Mouse (Mus musculus) intestine, embryonic 16.5 days (tissue): ENCODE results near the gene Gm10097. TPM values are rescaled to one million over a fixed set of nuclear protein-coding genes. Genes with fewer than 3 reads are reported as not detected.

Experiments
- ATAC-seq: fragments of 200-750 bp; cut with Nextera tagmentation; 2 replicates; pipeline ENCODE4 v1.8.0; 2017; ENCODE audit warnings: moderate TSS enrichment, moderate library complexity
- H3K27ac ChIP-seq: fragments of 300-500 bp; sonication (generic); 2 replicates; pipeline ENCODE4 v1.5.1; 2014; ENCODE audit warnings: mild to moderate bottlenecking, low read length
- H3K27me3 ChIP-seq: fragments of 300-500 bp; sonication (generic); replicated peaks from 2 replicates; pipeline ENCODE4 v1.6.1; 2014; ENCODE audit warnings: low read length, control low read depth, mixed read lengths; ENCODE audit not compliant: control insufficient read depth, insufficient read depth
- H3K36me3 ChIP-seq: fragments of 300-500 bp; sonication (generic); 2 replicates; pipeline ENCODE4 v1.6.1; 2014; ENCODE audit warnings: low read length, control low read depth; ENCODE audit not compliant: control insufficient read depth, insufficient read depth
- H3K4me1 ChIP-seq: fragments of 300-500 bp; sonication (generic); 2 replicates; pipeline ENCODE4 v1.6.1; 2014; ENCODE audit warnings: low read length, control low read depth, mixed read lengths; ENCODE audit not compliant: control insufficient read depth, insufficient read depth
- H3K4me2 ChIP-seq: fragments of 300-500 bp; sonication (generic); 2 replicates; pipeline ENCODE4 v1.6.1; 2014; ENCODE audit warnings: low read depth, low read length, control low read depth
- H3K4me3 ChIP-seq: fragments of 300-500 bp; sonication (generic); 2 replicates; pipeline ENCODE4 v1.5.1; 2014; ENCODE audit warnings: mild to moderate bottlenecking, low read length
- H3K9ac ChIP-seq: fragments of 300-500 bp; sonication (generic); 2 replicates; pipeline ENCODE4 v1.6.1; 2014; ENCODE audit warnings: low read depth, low read length
- H3K9me3 ChIP-seq: fragments of 300-500 bp; sonication (generic); 2 replicates; pipeline ENCODE4 v1.6.1; 2016; ENCODE audit warnings: low read length, control low read depth; ENCODE audit not compliant: control insufficient read depth
- WGBS: fragments of 180-500 bp; shearing (Covaris S2); extraction: QIAGEN DNeasy Blood & Tissue Kit; methylation state at CpG from one replicate; pipeline ENCODE4 v1.1.7; 2014; 5-methylcytosine and 5-hydroxymethylcytosine counted together
- polyA plus RNA-seq: library from polyadenylated mRNA; unstranded; fragments of >200 nt; fragmentation: Nextera tagmentation; extraction: Ambion mirVana; gene quantifications from 2 replicates; pipeline ENCODE4 v1.2.1, GENCODE M21; 2015

Gm10097 gene
- polyA plus RNA-seq, 1 experiment from 2014 or later: 0.09 TPM

- Histone ChIP-seq H3K4me3 (no peak overlapping the region), H3K4me1 (no peaks in the 10 kb centered on the region), H3K27me3 (no peaks in the 10 kb centered on the region), H3K9ac (no peak overlapping the region), H3K9me3 (no peaks in the 10 kb centered on the region), H3K36me3 (no peaks in the 10 kb centered on the region), H3K27ac (no peak overlapping the region), H3K4me2 (no peak overlapping the region)
- ATAC-seq: no peak
- WGBS: 75% methylated on average over 8 of the region's 8 CpGs
These were observed 3.1 kb downstream of the Gm10097 start for GRCm38 (mm10) chr10:5072054-5072453.

GRCm38 (mm10) chr10:5075724-5076123 lies 6.7 kb downstream of the Gm10097 start:
- H3K27me3 ChIP-seq: no peaks in the 10 kb centered on the region
- H3K9me3 ChIP-seq: no peaks in the 10 kb centered on the region
- WGBS: 95% methylated on average over 7 of the region's 7 CpGs
- no peaks in the 10 kb centered on the region for H3K36me3 ChIP-seq
- no peaks in the 10 kb centered on the region for H3K4me1 ChIP-seq
- no peak overlapping the region for H3K4me2 ChIP-seq
- no peak overlapping the region for H3K9ac ChIP-seq
- no peak for ATAC-seq
- no peak overlapping the region for H3K4me3 ChIP-seq
- no peak overlapping the region for H3K27ac ChIP-seq

GRCm38 (mm10) chr10:5079945-5080468 lies 11.0 kb downstream of the Gm10097 start:
- H3K9ac ChIP-seq: no peak overlapping the region
- H3K27me3 ChIP-seq: no peaks in the 10 kb centered on the region
- 53% methylated on average over 9 of the region's 9 CpGs for WGBS
- no peaks in the 10 kb centered on the region for H3K36me3 ChIP-seq
- peak; percentile 67 for ATAC-seq
- no peaks in the 10 kb centered on the region for H3K4me1 ChIP-seq
- no peak overlapping the region for H3K4me2 ChIP-seq
- H3K27ac ChIP-seq: peak overlapping the region; percentile 61
- H3K4me3 ChIP-seq: no peak overlapping the region
- H3K9me3 ChIP-seq: no peaks in the 10 kb centered on the region

- Histone ChIP-seq H3K27ac (no peak overlapping the region), H3K9ac (no peak overlapping the region)
- 89% methylated on average over 6 of the region's 6 CpGs for WGBS
These were observed 14.7 kb downstream of the Gm10097 start for GRCm38 (mm10) chr10:5083716-5084115.

GRCm38 (mm10) chr10:5085792-5086191 lies 16.8 kb downstream of the Gm10097 start:
- 76% methylated on average over 5 of the region's 5 CpGs for WGBS

More at GRCm38 (mm10) chr10:5083716-5084115, 14.7 kb downstream of the Gm10097 start:
- H3K4me1 ChIP-seq: no peaks in the 10 kb centered on the region
- H3K36me3 ChIP-seq: no peaks in the 10 kb centered on the region
- H3K4me2 ChIP-seq: no peak overlapping the region
- H3K9me3 ChIP-seq: no peaks in the 10 kb centered on the region
- H3K4me3 ChIP-seq: no peak overlapping the region
- no peaks in the 10 kb centered on the region for H3K27me3 ChIP-seq
- no peak for ATAC-seq

GRCm38 (mm10) chr10:5086329-5086728 lies 17.3 kb downstream of the Gm10097 start:
- ATAC-seq: no peak
- Histone ChIP-seq H3K4me3 (no peak overlapping the region), H3K9me3 (no peaks in the 10 kb centered on the region), H3K27me3 (no peaks in the 10 kb centered on the region), H3K4me2 (no peak overlapping the region), H3K4me1 (no peaks in the 10 kb centered on the region), H3K27ac (no peak overlapping the region), H3K36me3 (no peaks in the 10 kb centered on the region), H3K9ac (no peak overlapping the region)
- 86% methylated on average over 6 of the region's 6 CpGs for WGBS

More at GRCm38 (mm10) chr10:5085792-5086191, 16.8 kb downstream of the Gm10097 start:
- Histone ChIP-seq H3K9ac (no peak overlapping the region), H3K27ac (no peak overlapping the region), H3K27me3 (no peaks in the 10 kb centered on the region), H3K4me3 (no peak overlapping the region), H3K9me3 (no peaks in the 10 kb centered on the region), H3K4me1 (no peaks in the 10 kb centered on the region), H3K4me2 (no peak overlapping the region), H3K36me3 (no peaks in the 10 kb centered on the region)
- ATAC-seq: no peak

- Histone ChIP-seq H3K4me1 (no peaks in the 10 kb centered on the region), H3K4me2 (no peak overlapping the region), H3K4me3 (no peak overlapping the region), H3K27ac (no peak overlapping the region), H3K36me3 (no peaks in the 10 kb centered on the region), H3K9ac (no peak overlapping the region), H3K9me3 (no peaks in the 10 kb centered on the region), H3K27me3 (no peaks in the 10 kb centered on the region)
- ATAC-seq: no peak
- 91% methylated on average over 7 of the region's 7 CpGs for WGBS
These were observed 18.3 kb downstream of the Gm10097 start for GRCm38 (mm10) chr10:5087336-5087735.

- H3K9ac ChIP-seq: no peak overlapping the region
- no peaks in the 10 kb centered on the region for H3K4me1 ChIP-seq
- ATAC-seq: no peak
- no peaks in the 10 kb centered on the region for H3K36me3 ChIP-seq
- no peak overlapping the region for H3K27ac ChIP-seq
- 86% methylated on average over 4 of the region's 4 CpGs for WGBS
- H3K27me3 ChIP-seq: no peaks in the 10 kb centered on the region
- H3K4me2 ChIP-seq: no peak overlapping the region
- H3K4me3 ChIP-seq: no peak overlapping the region
- no peaks in the 10 kb centered on the region for H3K9me3 ChIP-seq
These were observed 20.1 kb downstream of the Gm10097 start for GRCm38 (mm10) chr10:5089133-5089532.

- Histone ChIP-seq H3K4me2 (no peak overlapping the region), H3K4me3 (no peak overlapping the region), H3K27me3 (no peaks in the 10 kb centered on the region), H3K9ac (no peak overlapping the region), H3K4me1 (no peaks in the 10 kb centered on the region), H3K9me3 (no peaks in the 10 kb centered on the region), H3K36me3 (no peaks in the 10 kb centered on the region), H3K27ac (no peak overlapping the region)
- ATAC-seq: no peak
- 64% methylated on average over 10 of the region's 10 CpGs for WGBS
These were observed 28.2 kb downstream of the Gm10097 start for GRCm38 (mm10) chr10:5096996-5097753.
